In the genomic region with DNA sequence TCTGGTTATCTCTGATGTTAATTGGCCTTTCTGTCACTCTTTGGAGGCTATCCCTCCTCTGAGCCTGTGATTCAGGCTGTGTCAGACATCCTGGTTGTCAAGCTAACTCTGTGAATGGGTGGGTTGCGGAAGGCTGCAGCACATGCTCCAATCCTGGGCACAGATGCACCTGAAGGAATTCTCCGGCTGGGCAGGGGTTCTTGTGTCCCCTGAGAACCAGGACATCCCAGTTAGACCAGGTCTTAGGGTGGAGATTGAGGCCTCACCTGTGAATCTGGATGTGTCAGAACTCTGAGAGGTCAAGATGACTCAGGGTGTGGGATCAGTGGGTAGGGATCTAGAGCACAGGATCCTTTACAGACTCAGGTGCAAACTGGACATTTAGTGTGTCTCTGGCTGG, we compare ENCODE assay signal across 25 mouse cellular contexts.
"Had no signal": no experiment of that assay in that cellular context is flagged by ENCODE, and none has a peak within 500 bp of the region (broad histone marks: within the 10 kb centered on the region; RNA-seq: fewer than 3 reads in every experiment).

No protein-coding gene starts in this region.

- ATAC-seq: hindbrain, postnatal 0 days; intestine, embryonic 16.5 days had no signal

- H3K27me3 ChIP-seq: heart, embryonic 13.5 days; heart, embryonic 15.5 days; hindbrain, embryonic 13.5 days; hindbrain, embryonic 15.5 days; kidney, embryonic 15.5 days; limb, embryonic 12.5 days; liver, embryonic 13.5 days; liver, embryonic 15.5 days had no signal

- H3K27ac ChIP-seq: heart, embryonic 13.5 days; heart, embryonic 15.5 days; hindbrain, embryonic 13.5 days; hindbrain, embryonic 15.5 days; hindbrain, postnatal 0 days; kidney, embryonic 15.5 days; kidney, postnatal 0 days; left cerebral cortex, adult 2 months; limb, embryonic 10.5 days; limb, embryonic 12.5 days; liver, embryonic 13.5 days; liver, embryonic 15.5 days had no signal

- H3K4me2 ChIP-seq: heart, embryonic 13.5 days; heart, embryonic 15.5 days; hindbrain, embryonic 13.5 days; hindbrain, embryonic 15.5 days; kidney, embryonic 15.5 days; limb, embryonic 12.5 days; liver, embryonic 11.5 days; liver, embryonic 13.5 days; liver, embryonic 15.5 days had no signal

- H3K9me3 ChIP-seq: heart, embryonic 13.5 days; heart, embryonic 15.5 days; hindbrain, embryonic 13.5 days; hindbrain, embryonic 15.5 days; kidney, embryonic 15.5 days; limb, embryonic 10.5 days; limb, embryonic 12.5 days; liver, embryonic 13.5 days; liver, embryonic 15.5 days had no signal

- H3K4me3 ChIP-seq: heart, embryonic 13.5 days; heart, embryonic 15.5 days; hindbrain, embryonic 13.5 days; hindbrain, embryonic 15.5 days; kidney, embryonic 15.5 days; left cerebral cortex, adult 2 months; limb, embryonic 10.5 days; limb, embryonic 12.5 days; liver, embryonic 13.5 days; liver, embryonic 15.5 days had no signal

- H3K36me3 ChIP-seq: heart, embryonic 13.5 days; heart, embryonic 15.5 days; hindbrain, embryonic 13.5 days; hindbrain, embryonic 15.5 days; kidney, embryonic 15.5 days; limb, embryonic 10.5 days; limb, embryonic 12.5 days; liver, embryonic 13.5 days; liver, embryonic 15.5 days had no signal

- H3K4me1 ChIP-seq: heart, embryonic 13.5 days; heart, embryonic 15.5 days; hindbrain, embryonic 13.5 days; hindbrain, embryonic 15.5 days; kidney, embryonic 15.5 days; limb, embryonic 10.5 days; limb, embryonic 12.5 days; liver, embryonic 13.5 days; liver, embryonic 15.5 days had no signal

- DNase-seq: gastrocnemius, postnatal 14 days; gastrocnemius, postnatal 36 days; heart, adult 18-20 months; heart, postnatal 14 days; heart, postnatal 36 days; kidney, adult 11 months; kidney, adult 2 months; kidney, adult 9 months; kidney, postnatal 14 days; kidney, postnatal 36 days; liver; liver, embryonic 13.5 days had no signal

- H3K9ac ChIP-seq: heart, embryonic 13.5 days; heart, embryonic 15.5 days; hindbrain, embryonic 13.5 days; hindbrain, embryonic 15.5 days; kidney, embryonic 15.5 days; limb, embryonic 12.5 days; liver, embryonic 13.5 days; liver, embryonic 15.5 days had no signal
